Mouse (Mus musculus) liver, postnatal 0 days (tissue): Measurements from ENCODE around the gene Hook1.

Experiments used
- CTCF ChIP-seq: sonication (generic); IDR thresholded peaks from 2 replicates; pipeline ENCODE4 v1.5.1; 2016; ENCODE audit warnings: antibody characterized with exemption, low read depth
- EP300 ChIP-seq: IDR thresholded peaks from 2 replicates; pipeline ENCODE4 v1.6.1; 2016; ENCODE audit warnings: antibody characterized with exemption, low read depth, mild to moderate bottlenecking

GRCm38 (mm10) chr4:95953328-95953727 is 13.7 kb upstream of the Hook1 start:
- TF ChIP-seq EP300 (no peak), CTCF (no peak)
